Comparison of ENCODE assay signal across 22 mouse cellular contexts in genomic region chr10:23895376-23895775, GRCm38 (mm10). TPM values are rescaled to one million over a fixed set of nuclear protein-coding genes. Genes with fewer than 3 reads are reported as not detected.
DNase-seq lines count a peak whose midpoint lies in the region; ATAC-seq and TF ChIP-seq lines count a peak whose summit lies in the region.
"Had no signal": no experiment of that assay in that cellular context is flagged by ENCODE, and none has a peak within 500 bp of the region (broad histone marks: within the 10 kb centered on the region; RNA-seq: fewer than 3 reads in every experiment).

No protein-coding gene starts in this region.

- peak overlapping the region; percentile 63 for H3K4me3 ChIP-seq in gastrocnemius, adult 2 months
- H3K4me3 ChIP-seq in neural tube, embryonic 13.5 days = no peak overlapping the region
- H3K4me3 ChIP-seq: forebrain, embryonic 15.5 days; liver, embryonic 15.5 days; midbrain, embryonic 13.5 days had no signal

- WGBS in neural tube, embryonic 13.5 days = 82% methylated on average over 7 of the region's 7 CpGs

- no peak overlapping the region for H3K9ac ChIP-seq in neural tube, embryonic 13.5 days
- H3K9ac ChIP-seq: forebrain, embryonic 15.5 days; liver, embryonic 15.5 days; midbrain, embryonic 13.5 days had no signal

- H3K27me3 ChIP-seq in neural tube, embryonic 13.5 days = no peaks in the 10 kb centered on the region
- H3K27me3 ChIP-seq: forebrain, embryonic 15.5 days; liver, embryonic 15.5 days; midbrain, embryonic 13.5 days had no signal

- ATAC-seq in neural tube, embryonic 13.5 days (ENCODE audit: low read depth) = no peak
- ATAC-seq: forebrain, embryonic 15.5 days; midbrain, embryonic 13.5 days had no signal

- intact Hi-C loops in gastrocnemius, adult 2 months (cut with DNase I) = no loop called here
- intact Hi-C loops in gastrocnemius, postnatal 14 days (cut with DNase I; ENCODE audit: low total_unique reads) = no loop called here

- peaks cover 6% of the 10 kb centered on the region; the same call in 1 of the 2 replicates for H3K4me1 ChIP-seq in neural tube, embryonic 13.5 days (replicated peaks)
- H3K4me1 ChIP-seq: forebrain, embryonic 15.5 days; hindbrain, embryonic 10.5 days; liver, embryonic 15.5 days; midbrain, embryonic 13.5 days had no signal

- no peaks in the 10 kb centered on the region for H3K36me3 ChIP-seq in neural tube, embryonic 13.5 days
- H3K36me3 ChIP-seq: forebrain, embryonic 15.5 days; hindbrain, embryonic 10.5 days; liver, embryonic 15.5 days; midbrain, embryonic 13.5 days had no signal

- H3K9me3 ChIP-seq in neural tube, embryonic 13.5 days = no peaks in the 10 kb centered on the region
- H3K9me3 ChIP-seq: forebrain, embryonic 15.5 days; hindbrain, embryonic 10.5 days; liver, embryonic 15.5 days; midbrain, embryonic 13.5 days had no signal

- no peak overlapping the region for H3K27ac ChIP-seq in gastrocnemius, adult 2 months
- H3K27ac ChIP-seq in neural tube, embryonic 13.5 days (replicated peaks) = no peak overlapping the region
- H3K27ac ChIP-seq: forebrain, embryonic 15.5 days; liver, embryonic 15.5 days; midbrain, embryonic 13.5 days had no signal

- no peak for DNase-seq in gastrocnemius, adult 2 months
- no peak for DNase-seq in gastrocnemius, postnatal 14 days
- DNase-seq in kidney, adult 18-20 months = peak; percentile 26
- no peak for DNase-seq in kidney, postnatal 4 days
- no peak for DNase-seq in neural tube, embryonic 10.5 days (ENCODE audit: extremely low spot score, low spot score)
- DNase-seq in yolk sac, embryonic 10.5 days (ENCODE audit: low spot score) = no peak
- no peak for DNase-seq in MN1 (ENCODE audit: low spot score)
- DNase-seq: B cell, adult 2 months; cerebellum, adult 9-10 months; heart, adult 11 months; right cerebral cortex, postnatal 14 days had no signal

- no peak for TF ChIP-seq CTCF in gastrocnemius, adult 2 months (IDR thresholded peaks at IDR 0.05)

- 0 out of 2 replicates have a peak overlapping the region, but pooled peaks have one; percentile 43 for H3K4me2 ChIP-seq in neural tube, embryonic 13.5 days

RNA-seq across cellular contexts. Expression of gene Vnn1, which starts 0.9 kb away (rescaled TPM):
- total RNA-seq in gastrocnemius, adult 2 months (2021) = under 1 TPM; 0.17 to 0.23 TPM
- total RNA-seq in gastrocnemius, postnatal 14 days (2021) = under 1 TPM; 0.10 to 0.40 TPM
- polyA plus RNA-seq in neural tube, embryonic 13.5 days (2015; fragmentation: Nextera tagmentation; extraction: Ambion mirVana) = 0.12 TPM in 1 of 2 replicates, not detected in the other

RNA-seq across cellular contexts. Expression of gene Taar1, which starts 24.8 kb away (rescaled TPM):
- not detected for total RNA-seq in gastrocnemius, adult 2 months (2021)
- not detected for total RNA-seq in gastrocnemius, postnatal 14 days (2021)
- not detected in 2 replicates for polyA plus RNA-seq in neural tube, embryonic 13.5 days (2015; fragmentation: Nextera tagmentation; extraction: Ambion mirVana)
- total RNA-seq: adrenal gland, adult 18-20 months; layer of hippocampus, postnatal 14 days; left cerebral cortex, postnatal 25 days had no signal
- polyA plus RNA-seq: forebrain, embryonic 15.5 days; hindbrain, embryonic 10.5 days; kidney, postnatal 0 days; liver, embryonic 15.5 days; midbrain, embryonic 13.5 days; neural tube, embryonic 11.5 days; urinary bladder, adult 2 months had no signal

RNA-seq across cellular contexts. Expression of gene Taar2, which starts 43.0 kb away (rescaled TPM):
- not detected for total RNA-seq in gastrocnemius, adult 2 months (2021)
- total RNA-seq in gastrocnemius, postnatal 14 days (2021) = not detected
- polyA plus RNA-seq in neural tube, embryonic 13.5 days (2015; fragmentation: Nextera tagmentation; extraction: Ambion mirVana) = 0.20 TPM in 1 of 2 replicates, not detected in the other
- total RNA-seq: adrenal gland, adult 18-20 months; layer of hippocampus, postnatal 14 days; left cerebral cortex, postnatal 25 days had no signal
- polyA plus RNA-seq: forebrain, embryonic 15.5 days; hindbrain, embryonic 10.5 days; liver, embryonic 15.5 days; midbrain, embryonic 13.5 days; neural tube, embryonic 11.5 days; urinary bladder, adult 2 months had no signal

RNA-seq across cellular contexts. Expression of gene Vnn3, which starts 44.1 kb away (rescaled TPM):
- total RNA-seq in gastrocnemius, adult 2 months (2021) = not detected
- not detected for total RNA-seq in gastrocnemius, postnatal 14 days (2021)
- polyA plus RNA-seq in neural tube, embryonic 13.5 days (2015; fragmentation: Nextera tagmentation; extraction: Ambion mirVana) = not detected in 2 replicates
- polyA plus RNA-seq: forebrain, embryonic 15.5 days; hindbrain, embryonic 10.5 days; midbrain, embryonic 13.5 days; neural tube, embryonic 11.5 days had no signal

RNA-seq across cellular contexts. Expression of gene Taar3, which starts 54.0 kb away (rescaled TPM):
- not detected for total RNA-seq in gastrocnemius, adult 2 months (2021)
- not detected for total RNA-seq in gastrocnemius, postnatal 14 days (2021)
- polyA plus RNA-seq in neural tube, embryonic 13.5 days (2015; fragmentation: Nextera tagmentation; extraction: Ambion mirVana) = not detected in 2 replicates
- total RNA-seq: adrenal gland, adult 18-20 months; layer of hippocampus, postnatal 14 days; left cerebral cortex, postnatal 25 days had no signal
- polyA plus RNA-seq: forebrain, embryonic 15.5 days; hindbrain, embryonic 10.5 days; kidney, postnatal 0 days; liver, embryonic 15.5 days; midbrain, embryonic 13.5 days; neural tube, embryonic 11.5 days; urinary bladder, adult 2 months had no signal
